Mouse (Mus musculus): ENCODE data around the gene Nol6.

Gene Nol6

GRCm38 (mm10) chr4:41118706-41119292 is 5.5 kb downstream of the Nol6 start:
- DNase-seq (ENCODE audit: low spot score): no peak

DNA sequence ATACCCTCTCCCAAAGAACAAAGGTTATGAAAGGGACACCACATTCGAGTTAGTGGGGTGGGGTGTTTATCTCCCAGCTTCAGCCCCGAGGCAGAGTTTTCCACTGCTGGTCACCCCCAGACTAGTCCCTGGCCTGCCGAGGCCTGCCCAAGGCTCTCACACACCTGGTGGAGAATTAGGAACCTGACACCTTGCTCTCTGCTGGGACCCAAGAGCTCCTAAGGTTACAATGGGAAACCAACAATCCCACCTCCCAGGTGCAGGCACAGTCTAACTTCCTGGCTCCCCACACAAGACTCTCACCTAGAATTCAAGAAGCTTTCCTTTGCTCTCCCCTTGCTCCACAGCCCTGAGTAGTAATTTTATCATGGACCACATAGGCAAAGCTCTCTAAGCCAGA is 7.4 kb downstream of the Nol6 start:
- no peak for DNase-seq (ENCODE audit: low spot score)

DNA sequence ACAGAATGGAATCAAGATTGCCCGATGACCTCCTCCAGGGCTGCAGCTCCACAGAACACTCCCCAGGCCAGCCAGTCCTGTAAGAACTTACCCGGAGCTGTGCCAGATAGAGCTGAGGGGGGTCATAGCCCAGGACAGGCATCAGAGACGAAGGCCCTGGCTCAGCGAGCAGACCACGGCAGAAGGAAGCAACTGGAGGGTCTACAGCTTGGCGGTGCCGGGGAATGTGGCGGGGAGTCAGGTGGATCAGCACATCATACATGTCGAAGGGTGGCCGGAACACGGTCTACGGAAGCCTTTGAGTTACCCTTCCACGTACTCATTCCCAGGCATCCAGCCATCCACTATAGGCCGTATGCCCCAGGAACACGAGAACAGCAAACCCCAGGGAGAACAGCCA is 8.5 kb downstream of the Nol6 start:
- DNase-seq (ENCODE audit: low spot score): no peak

DNA sequence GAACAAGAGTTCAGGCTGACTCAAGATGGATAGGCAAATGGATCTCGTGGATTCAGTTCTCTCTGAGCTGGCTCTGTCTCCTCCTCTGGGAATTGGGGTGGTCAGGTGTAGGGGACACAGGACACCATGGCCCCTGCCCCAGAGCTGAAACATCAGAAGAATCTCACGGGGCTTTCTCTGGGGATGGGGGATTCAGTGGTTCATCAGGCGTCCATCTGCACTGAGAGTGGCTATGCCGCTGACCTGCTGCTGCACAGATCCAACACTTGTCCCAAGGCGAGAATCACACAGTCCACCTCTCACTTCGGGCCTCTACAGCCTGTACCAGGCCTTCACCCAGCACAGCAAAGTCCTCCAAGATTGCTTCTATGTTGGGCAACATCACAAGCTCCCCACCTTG is 9.2 kb downstream of the Nol6 start:
- DNase-seq (ENCODE audit: low spot score): no peak

GRCm38 (mm10) chr4:41114358-41115070 is 9.7 kb downstream of the Nol6 start:
- no peak for DNase-seq (ENCODE audit: low spot score)

- no peak for DNase-seq (ENCODE audit: low spot score)
These were observed 15.4 kb downstream of the Nol6 start for GRCm38 (mm10) chr4:41108717-41109425.

DNA sequence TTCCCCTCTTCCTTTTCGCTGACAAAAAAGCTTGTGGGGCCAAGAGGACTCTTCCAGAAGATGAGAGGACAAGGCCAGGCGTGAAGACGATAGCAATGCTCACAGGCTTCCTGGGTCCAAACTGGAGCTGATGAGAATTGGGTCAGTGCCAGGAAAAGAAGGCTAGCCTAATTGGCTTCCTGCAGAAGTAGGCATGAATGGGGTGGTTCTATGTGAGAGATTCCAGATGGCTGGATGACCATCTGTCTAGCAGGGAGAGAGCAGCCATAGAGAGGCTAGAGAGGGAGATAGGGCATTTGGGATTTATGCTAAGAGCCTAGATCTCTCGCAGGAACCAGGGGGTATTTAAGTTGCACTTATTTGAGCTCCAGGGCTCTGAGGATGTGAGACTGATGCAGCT is 16.8 kb downstream of the Nol6 start:
- no peak for DNase-seq (ENCODE audit: low spot score)

- DNase-seq (ENCODE audit: low spot score): no peak
These were observed 21.4 kb downstream of the Nol6 start for GRCm38 (mm10) chr4:41102901-41103300.

GRCm38 (mm10) chr4:41100986-41101385 is 23.3 kb downstream of the Nol6 start:
- no peak for DNase-seq (ENCODE audit: low spot score)

GRCm38 (mm10) chr4:41098577-41098951 is 25.7 kb downstream of the Nol6 start:
- no peak for DNase-seq (ENCODE audit: low spot score)

- DNase-seq (ENCODE audit: low spot score): no peak
These were observed 26.2 kb downstream of the Nol6 start, which contains the start of gene Aqp3 for GRCm38 (mm10) chr4:41097871-41098576. Gene Aqp3, minus strand, starts transcription at chr4:41098183.

GRCm38 (mm10) chr4:41097381-41097780 is 26.9 kb downstream of the Nol6 start:
- no peak for DNase-seq (ENCODE audit: low spot score)

GRCm38 (mm10) chr4:41096794-41097193 is 27.5 kb downstream of the Nol6 start:
- DNase-seq (ENCODE audit: low spot score): no peak

DNA sequence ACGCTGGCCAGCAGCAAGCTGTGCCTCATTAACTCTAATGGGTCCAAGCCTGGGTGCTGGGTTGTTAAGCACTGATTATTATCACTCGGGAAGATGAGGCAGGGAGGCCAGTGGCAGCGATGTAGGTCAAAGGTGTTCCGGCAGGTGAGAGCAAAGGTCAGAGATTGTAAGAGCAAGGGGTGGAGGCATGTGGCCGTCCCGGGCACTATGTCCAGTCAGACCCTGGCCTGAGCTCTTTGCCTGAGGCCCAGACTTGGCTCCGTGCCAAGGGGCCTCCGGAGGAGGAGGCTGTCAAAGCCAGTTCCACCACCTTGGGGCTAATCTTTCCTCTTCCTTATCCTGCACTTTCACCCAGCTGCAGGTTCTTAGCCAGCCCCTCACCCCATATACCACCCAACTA is 28.1 kb downstream of the Nol6 start:
- DNase-seq (ENCODE audit: low spot score): no peak

- DNase-seq (ENCODE audit: low spot score): no peak
These were observed 29.9 kb downstream of the Nol6 start for GRCm38 (mm10) chr4:41094361-41094760.

DNA sequence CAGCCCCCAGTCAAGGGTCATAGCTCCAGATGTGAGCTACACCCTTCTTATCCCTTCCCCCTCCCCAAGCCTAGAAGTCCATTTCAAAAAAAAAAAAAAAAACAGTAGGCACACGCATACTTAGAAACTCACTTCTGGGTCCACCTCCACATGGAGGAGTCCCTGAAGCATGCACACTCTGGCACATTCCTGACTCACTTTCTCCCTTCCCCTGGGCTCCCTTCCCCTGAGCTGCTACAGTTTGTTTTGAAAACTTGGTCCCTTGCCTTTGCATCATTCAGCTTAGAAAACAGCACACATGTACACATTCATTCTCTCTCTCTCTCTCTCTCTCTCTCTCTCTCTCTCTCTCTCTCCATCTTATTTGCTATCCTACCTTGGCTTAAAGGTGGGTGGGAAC is 31.3 kb downstream of the Nol6 start:
- no peak for DNase-seq (ENCODE audit: low spot score)

- DNase-seq (ENCODE audit: low spot score): no peak
These were observed 32.9 kb downstream of the Nol6 start for GRCm38 (mm10) chr4:41091391-41091790.

DNA sequence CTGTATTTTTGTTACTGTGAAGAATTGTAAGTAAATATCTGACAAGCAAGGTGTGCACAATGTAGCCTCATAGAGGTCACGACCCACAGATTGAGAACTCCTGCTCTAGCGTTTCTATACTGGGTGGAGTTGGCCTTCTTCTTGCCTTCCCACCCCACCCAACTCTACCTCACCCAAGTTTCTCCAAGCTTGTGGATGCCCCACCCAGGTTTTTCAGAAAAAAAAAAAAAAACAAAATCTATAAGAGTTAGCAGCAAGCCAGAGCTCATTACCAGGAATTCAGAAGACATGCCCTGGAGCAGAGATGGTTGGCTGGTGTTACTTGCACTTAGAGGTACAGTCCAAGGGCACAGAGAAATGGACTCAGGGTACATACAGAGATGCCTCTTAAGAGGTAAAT is 34.5 kb downstream of the Nol6 start:
- DNase-seq (ENCODE audit: low spot score): no peak

DNA sequence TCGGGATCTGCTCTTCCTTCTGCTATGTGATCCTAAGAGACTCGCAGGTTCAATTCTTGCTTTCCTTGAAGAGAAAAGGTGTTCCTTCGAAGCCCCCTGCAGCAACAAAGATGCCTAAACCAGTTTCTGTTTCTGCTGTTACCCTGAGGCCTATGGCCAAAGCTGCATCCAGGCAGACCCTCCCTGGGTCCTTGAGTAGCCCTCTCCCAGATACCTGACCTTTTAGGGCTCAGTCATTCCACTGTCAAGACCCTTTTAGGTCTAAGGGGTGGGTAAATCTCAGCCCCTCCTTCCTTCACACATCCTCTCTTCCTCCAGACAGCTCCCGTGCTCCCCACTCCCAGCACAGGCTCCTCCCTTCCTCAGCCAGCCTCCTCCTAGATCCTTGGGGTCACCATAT is 35.1 kb downstream of the Nol6 start:
- DNase-seq (ENCODE audit: low spot score): no peak

DNA sequence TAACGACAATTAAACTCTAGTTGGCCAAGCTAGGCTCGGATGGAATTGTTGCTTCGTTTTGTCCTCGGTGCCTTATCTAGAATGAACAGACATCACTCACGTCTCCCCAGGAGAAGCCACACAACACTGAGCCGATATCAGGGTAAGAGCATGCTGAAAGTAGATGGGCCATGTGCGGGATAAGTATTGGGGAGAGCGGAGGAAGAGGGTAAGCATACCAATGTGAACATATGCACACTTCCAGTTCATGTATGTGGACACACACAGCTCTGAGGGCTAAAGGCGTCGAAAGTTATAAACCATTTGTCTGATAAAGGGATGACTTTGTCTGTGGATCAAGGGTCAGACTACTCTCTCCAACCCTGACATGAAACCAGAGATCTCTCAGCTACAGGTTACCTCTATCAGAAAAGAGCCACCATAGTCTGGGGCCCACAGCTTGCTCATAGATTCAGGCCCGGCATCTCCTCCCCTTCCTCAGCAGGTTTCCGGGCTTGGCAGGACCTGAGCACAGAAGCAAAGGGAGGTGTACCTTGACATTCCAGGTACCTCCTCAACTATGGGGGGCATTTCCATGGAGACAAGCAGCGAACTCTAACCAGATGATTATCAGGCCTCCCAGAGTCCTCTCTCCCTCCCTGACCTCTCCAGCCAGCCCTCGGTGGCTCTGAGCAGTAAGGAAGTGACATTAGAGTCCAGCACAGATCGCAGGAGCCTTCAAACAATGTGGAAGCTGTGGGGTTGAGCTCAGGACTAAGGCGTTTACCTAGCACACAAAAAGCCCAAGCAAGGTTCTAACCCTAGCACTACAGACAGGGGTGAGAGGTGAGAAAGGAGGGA is 36.6 kb downstream of the Nol6 start:
- DNase-seq (ENCODE audit: low spot score): no peak

DNA sequence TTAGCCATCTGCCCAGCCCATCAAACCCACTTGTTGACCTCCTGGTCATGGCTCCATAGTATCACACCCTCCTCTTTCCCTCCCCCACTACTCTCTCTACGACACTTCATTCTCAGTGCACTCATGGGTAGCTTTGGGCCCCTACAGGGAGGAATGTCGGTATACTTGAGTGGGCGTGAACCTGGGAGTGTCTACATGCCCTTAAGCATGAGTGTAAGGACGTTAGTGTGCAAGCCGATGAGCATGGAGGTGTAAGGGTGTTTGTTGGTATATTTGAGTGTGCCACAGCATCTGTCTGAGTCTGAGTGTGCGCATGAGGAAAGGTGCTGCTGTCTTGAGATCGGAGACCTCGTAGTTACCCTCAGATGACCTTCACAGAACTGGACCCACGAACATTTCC is 37.3 kb downstream of the Nol6 start:
- no peak for DNase-seq (ENCODE audit: low spot score)

GRCm38 (mm10) chr4:41084819-41085218 is 39.4 kb downstream of the Nol6 start:
- no peak for DNase-seq (ENCODE audit: low spot score)
